Mouse (Mus musculus) forebrain, embryonic 15.5 days (tissue): Measurements from ENCODE around the gene Cpeb4. TPM values are rescaled to one million over a fixed set of nuclear protein-coding genes. Genes with fewer than 3 reads are reported as not detected.

ENCODE experiments used
- ATAC-seq: fragments of 200-750 bp; cut with Nextera tagmentation; replicated peaks from 2 replicates; pipeline ENCODE4 v1.8.0; 2017; ENCODE audit warnings: mild to moderate bottlenecking, moderate TSS enrichment, moderate library complexity
- H3K27ac ChIP-seq: fragments of 300-500 bp; sonication (generic); replicated peaks from 2 replicates; pipeline ENCODE4 v1.5.1; 2015; ENCODE audit warnings: mild to moderate bottlenecking, inconsistent platforms
- H3K27me3 ChIP-seq: fragments of 300-500 bp; sonication (generic); 2 replicates; pipeline ENCODE4 v1.6.1; 2015; ENCODE audit warnings: inconsistent platforms
- H3K36me3 ChIP-seq: fragments of 300-500 bp; sonication (generic); 2 replicates; pipeline ENCODE4 v1.6.1; 2015; ENCODE audit warnings: mild to moderate bottlenecking, inconsistent platforms
- H3K4me1 ChIP-seq: fragments of 300-500 bp; sonication (generic); 2 replicates; pipeline ENCODE4 v1.6.1; 2015; ENCODE audit warnings: inconsistent platforms
- H3K4me2 ChIP-seq: fragments of 300-500 bp; sonication (generic); replicated peaks from 2 replicates; pipeline ENCODE4 v1.6.1; 2015; ENCODE audit warnings: mild to moderate bottlenecking, inconsistent platforms
- H3K4me3 ChIP-seq: fragments of 300-500 bp; sonication (generic); 2 replicates; pipeline ENCODE4 v1.5.1; 2015; ENCODE audit warnings: mild to moderate bottlenecking, inconsistent platforms
- H3K9ac ChIP-seq: fragments of 300-500 bp; sonication (generic); replicated peaks from 2 replicates; pipeline ENCODE4 v1.6.1; 2015; ENCODE audit warnings: mild to moderate bottlenecking, inconsistent platforms
- H3K9me3 ChIP-seq: fragments of 300-500 bp; sonication (generic); 2 replicates; pipeline ENCODE4 v1.6.1; 2016; ENCODE audit warnings: inconsistent platforms
- WGBS: fragments of 180-500 bp; shearing (Covaris S2); methylation state at CpG from one replicate; pipeline ENCODE4 v1.1.7; 2015; ENCODE audit warnings: mixed read lengths; 5-methylcytosine and 5-hydroxymethylcytosine counted together
- polyA plus RNA-seq: library from polyadenylated mRNA; unstranded; fragments of >200 nt; fragmentation: Nextera tagmentation; extraction: Ambion mirVana; gene quantifications from 2 replicates; pipeline ENCODE4 v1.2.1, GENCODE M21; 2015

Gene Cpeb4
- polyA plus RNA-seq, 1 experiment from 2014 or later = 16.4 TPM

DNA sequence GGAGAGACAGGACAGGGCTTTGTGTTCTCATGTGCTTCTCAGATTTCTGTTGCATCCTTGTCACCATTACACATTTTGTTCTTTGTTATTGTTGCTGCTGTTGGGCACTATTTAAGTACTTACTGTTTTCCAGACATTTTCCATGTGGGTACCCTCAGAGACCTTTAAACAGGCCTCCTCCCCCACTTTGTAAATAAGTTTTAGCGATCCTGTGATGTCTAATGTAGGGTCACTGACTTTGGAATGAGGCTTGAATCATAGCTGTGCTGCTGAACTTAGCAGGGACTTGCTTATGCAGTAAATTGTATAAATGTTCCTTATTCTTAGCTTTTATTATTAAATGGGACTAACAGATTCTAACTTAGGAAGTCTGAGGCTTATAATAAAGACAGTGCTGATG, 13.8 kb downstream of the Cpeb4 start:
- no peaks in the 10 kb centered on the region for H3K27me3 ChIP-seq
- H3K4me1 ChIP-seq = peaks cover 17% of the 10 kb centered on the region; the same call in 1 of the 2 replicates
- 81% methylated on average over 1 of the region's 1 CpGs for WGBS
- no peak overlapping the region for H3K4me3 ChIP-seq
- ATAC-seq = no peak
- no peak overlapping the region for H3K27ac ChIP-seq
- no peak overlapping the region for H3K9ac ChIP-seq
- no peaks in the 10 kb centered on the region for H3K36me3 ChIP-seq
- no peak overlapping the region for H3K4me2 ChIP-seq
- H3K9me3 ChIP-seq = no peaks in the 10 kb centered on the region

DNA sequence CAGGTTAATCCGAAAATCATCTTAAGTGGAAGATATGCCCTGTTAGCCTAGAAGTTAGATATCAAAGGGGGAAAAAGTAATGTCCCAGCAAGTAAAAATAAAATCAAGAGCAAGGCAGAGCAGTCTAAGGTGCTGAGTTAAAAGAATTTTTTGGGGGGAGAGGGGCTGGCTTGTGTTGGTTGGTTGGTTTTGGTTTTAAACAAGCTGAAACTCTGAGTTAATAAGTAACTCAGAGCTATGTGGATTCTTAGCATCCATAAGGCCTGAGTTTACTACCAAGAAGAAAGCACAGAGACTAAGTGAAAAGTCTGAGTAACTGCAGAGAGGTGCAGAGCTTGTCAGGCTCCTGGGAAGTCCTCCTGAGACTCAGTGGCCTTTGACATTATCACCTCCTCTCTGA, 16.2 kb downstream of the Cpeb4 start:
- Histone ChIP-seq H3K27ac (no peak overlapping the region), H3K36me3 (peaks cover 9% of the 10 kb centered on the region; the same call in 1 of the 2 replicates), H3K4me2 (no peak overlapping the region), H3K9me3 (no peaks in the 10 kb centered on the region), H3K4me3 (no peak overlapping the region), H3K4me1 (peaks cover 15% of the 10 kb centered on the region; the same call in 1 of the 2 replicates), H3K27me3 (no peaks in the 10 kb centered on the region), H3K9ac (no peak overlapping the region)
- ATAC-seq = no peak
- 91% methylated on average over 1 of the region's 1 CpGs for WGBS

DNA sequence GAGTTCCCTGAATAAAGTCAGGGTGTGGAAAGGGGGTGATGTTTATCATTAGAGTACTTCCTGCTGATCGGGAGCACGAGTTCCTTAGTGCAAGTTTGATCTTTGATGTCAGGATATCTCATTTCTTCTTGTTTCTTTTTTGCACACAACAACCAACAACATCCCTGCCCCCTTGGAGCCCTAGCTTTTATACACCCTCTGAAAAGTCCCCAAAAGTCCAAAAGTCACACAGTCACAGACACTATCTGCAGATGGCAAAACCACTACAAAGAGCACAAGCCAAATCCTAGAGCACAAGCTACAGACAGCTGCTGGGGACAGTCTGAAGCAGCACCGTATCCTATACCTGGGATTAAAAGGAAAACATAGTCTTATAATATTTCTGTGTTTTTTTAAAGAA, 20.1 kb downstream of the Cpeb4 start:
- Histone ChIP-seq H3K4me2 (no peak overlapping the region), H3K4me3 (no peak overlapping the region), H3K27ac (no peak overlapping the region), H3K9ac (no peak overlapping the region), H3K36me3 (peaks cover 9% of the 10 kb centered on the region; the same call in 1 of the 2 replicates), H3K4me1 (no peaks in the 10 kb centered on the region), H3K9me3 (no peaks in the 10 kb centered on the region), H3K27me3 (no peaks in the 10 kb centered on the region)
- no peak for ATAC-seq
- WGBS = 72% methylated on average over 3 of the region's 3 CpGs

DNA sequence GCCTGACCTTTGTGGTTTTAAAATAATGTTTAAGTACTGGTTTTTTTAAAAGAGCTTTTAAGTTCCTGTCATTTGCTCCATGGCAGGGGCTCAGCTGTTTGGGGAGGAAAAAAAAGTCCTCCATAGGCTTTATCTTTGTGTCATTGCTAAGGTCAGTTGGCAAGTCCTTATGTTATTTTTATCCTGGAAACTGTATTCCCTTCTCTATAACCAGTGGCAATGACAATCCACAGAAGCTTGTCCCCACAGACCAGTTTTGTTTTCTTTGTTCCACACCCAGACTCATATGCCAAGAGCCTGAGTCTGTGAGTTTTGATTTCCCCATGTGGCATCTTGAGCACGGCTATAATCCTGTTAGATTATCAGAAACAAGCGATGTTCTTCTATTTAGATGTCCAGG, 21.6 kb downstream of the Cpeb4 start:
- WGBS = 84% methylated on average over 2 of the region's 2 CpGs
- Histone ChIP-seq H3K27ac (no peak overlapping the region), H3K27me3 (no peaks in the 10 kb centered on the region), H3K36me3 (peaks cover 9% of the 10 kb centered on the region; the same call in 1 of the 2 replicates), H3K4me1 (no peaks in the 10 kb centered on the region), H3K9me3 (no peaks in the 10 kb centered on the region), H3K4me2 (no peak overlapping the region), H3K4me3 (no peak overlapping the region), H3K9ac (no peak overlapping the region)
- no peak for ATAC-seq

DNA sequence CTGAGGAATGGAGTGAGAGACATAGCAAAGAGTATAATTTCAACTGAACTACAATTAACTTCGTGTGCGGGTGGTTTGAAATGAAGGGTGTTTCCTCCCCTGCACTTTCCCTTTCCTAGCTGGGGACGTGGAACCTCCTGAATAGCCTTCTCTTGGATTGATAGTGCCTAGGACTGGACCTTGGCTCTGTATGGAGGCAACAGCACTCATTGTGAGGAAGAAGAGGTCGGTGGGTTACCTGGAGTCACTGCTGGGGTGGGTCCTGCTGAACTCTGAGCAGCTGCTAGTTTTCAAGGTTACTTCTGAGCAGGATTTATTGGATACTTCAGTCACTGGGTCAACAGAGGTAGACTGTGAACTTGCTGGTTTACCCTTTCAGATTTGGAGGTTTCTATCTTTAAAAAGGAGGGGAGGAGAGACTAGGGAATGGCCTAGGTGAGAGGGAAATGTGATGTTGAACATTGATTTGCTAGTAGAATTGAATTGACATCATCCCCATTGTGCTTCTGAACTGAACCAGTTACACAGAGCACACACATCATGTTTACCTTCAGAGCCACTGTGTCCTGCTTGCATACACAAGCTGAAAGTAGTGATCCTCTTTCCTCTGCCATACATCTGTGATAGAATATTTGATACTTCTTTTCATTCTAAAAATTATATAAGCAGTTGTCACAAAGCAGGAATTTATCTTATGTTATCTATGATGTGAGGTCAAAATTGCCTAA, 24.2 kb downstream of the Cpeb4 start:
- Histone ChIP-seq H3K27me3 (no peaks in the 10 kb centered on the region), H3K9ac (no peak overlapping the region), H3K27ac (no peak overlapping the region), H3K4me3 (no peak overlapping the region), H3K4me1 (0 out of 2 replicates have a peak, but pooled peaks cover 4% of the 10 kb centered on the region), H3K36me3 (peaks cover 5% of the 10 kb centered on the region; the same call in 1 of the 2 replicates), H3K9me3 (no peaks in the 10 kb centered on the region), H3K4me2 (no peak overlapping the region)
- 75% methylated on average over 4 of the region's 4 CpGs for WGBS
- no peak for ATAC-seq

DNA sequence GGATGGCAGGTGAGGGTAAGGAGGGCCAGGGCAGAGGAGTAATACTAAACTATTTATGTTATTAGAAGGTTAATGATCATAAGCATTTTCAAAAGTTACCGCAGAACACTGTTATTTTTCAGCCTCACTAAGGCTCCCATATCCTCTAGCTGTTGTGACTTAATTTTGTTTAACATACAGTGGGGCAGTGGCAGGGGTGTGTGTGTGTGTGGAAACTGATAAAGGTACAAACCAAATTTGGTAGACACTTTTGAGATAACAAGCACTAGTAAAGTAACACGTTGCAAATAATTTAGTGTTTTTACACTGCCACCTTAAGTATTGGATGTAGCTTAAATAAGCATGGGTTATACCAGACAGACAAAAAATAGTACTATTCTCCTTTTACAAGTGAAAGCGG, 24.9 kb downstream of the Cpeb4 start:
- H3K27ac ChIP-seq = no peak overlapping the region
- H3K9me3 ChIP-seq = no peaks in the 10 kb centered on the region
- H3K4me2 ChIP-seq = no peak overlapping the region
- H3K9ac ChIP-seq = no peak overlapping the region
- H3K4me1 ChIP-seq = 0 out of 2 replicates have a peak, but pooled peaks cover 4% of the 10 kb centered on the region
- no peak overlapping the region for H3K4me3 ChIP-seq
- 91% methylated on average over 3 of the region's 3 CpGs for WGBS
- 0 out of 2 replicates have a peak, but pooled peaks cover 4% of the 10 kb centered on the region for H3K36me3 ChIP-seq
- ATAC-seq = no peak
- no peaks in the 10 kb centered on the region for H3K27me3 ChIP-seq

DNA sequence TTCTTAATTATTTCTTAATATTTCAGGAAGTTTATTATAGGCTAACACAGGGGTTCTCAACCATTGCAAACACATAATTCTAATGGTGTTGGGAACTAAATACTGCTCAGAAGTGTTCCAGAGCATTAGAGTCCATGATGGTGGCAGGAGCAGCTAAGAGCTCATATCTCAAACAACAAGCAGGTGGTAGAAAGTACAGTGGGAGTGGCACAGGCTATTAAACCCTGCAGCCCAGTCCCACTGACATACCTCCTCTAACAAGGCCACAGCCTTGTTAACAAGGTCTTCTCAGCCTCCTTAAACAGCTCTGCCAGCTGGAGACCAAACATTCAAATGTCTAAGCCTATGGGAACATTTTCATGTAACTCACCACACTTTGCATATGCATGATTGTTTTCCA, 27.2 kb downstream of the Cpeb4 start:
- no peak overlapping the region for H3K4me3 ChIP-seq
- no peaks in the 10 kb centered on the region for H3K36me3 ChIP-seq
- no peaks in the 10 kb centered on the region for H3K9me3 ChIP-seq
- H3K9ac ChIP-seq = no peak overlapping the region
- H3K4me1 ChIP-seq = 0 out of 2 replicates have a peak, but pooled peaks cover 4% of the 10 kb centered on the region
- no peak overlapping the region for H3K4me2 ChIP-seq
- no peak for ATAC-seq
- no peak overlapping the region for H3K27ac ChIP-seq
- no peaks in the 10 kb centered on the region for H3K27me3 ChIP-seq

DNA sequence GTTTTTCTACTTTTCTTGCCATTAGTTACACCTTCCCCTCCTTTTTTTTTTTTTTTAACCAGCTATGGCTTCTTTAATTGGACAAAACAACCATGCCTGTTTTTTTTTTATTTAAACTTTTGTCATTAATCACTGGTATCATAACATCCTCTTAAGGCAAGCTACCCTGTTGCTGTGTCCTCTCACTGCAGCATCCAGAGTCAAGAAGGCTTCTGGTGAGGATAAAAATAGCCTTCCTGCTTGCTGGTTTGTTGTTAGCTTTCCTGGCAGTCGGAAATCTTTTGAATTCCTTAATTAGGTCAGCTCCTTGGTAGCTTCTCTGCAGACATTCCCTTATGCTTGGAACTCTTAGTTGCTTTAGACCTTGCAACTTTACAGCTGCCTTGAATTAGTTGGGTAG, 28.7 kb downstream of the Cpeb4 start:
- Histone ChIP-seq H3K4me2 (no peak overlapping the region), H3K36me3 (no peaks in the 10 kb centered on the region), H3K9ac (no peak overlapping the region), H3K4me1 (0 out of 2 replicates have a peak, but pooled peaks cover 4% of the 10 kb centered on the region), H3K27ac (no peak overlapping the region), H3K9me3 (no peaks in the 10 kb centered on the region), H3K27me3 (no peaks in the 10 kb centered on the region), H3K4me3 (no peak overlapping the region)
- ATAC-seq = no peak
- 8% methylated on average over 1 of the region's 1 CpGs for WGBS

DNA sequence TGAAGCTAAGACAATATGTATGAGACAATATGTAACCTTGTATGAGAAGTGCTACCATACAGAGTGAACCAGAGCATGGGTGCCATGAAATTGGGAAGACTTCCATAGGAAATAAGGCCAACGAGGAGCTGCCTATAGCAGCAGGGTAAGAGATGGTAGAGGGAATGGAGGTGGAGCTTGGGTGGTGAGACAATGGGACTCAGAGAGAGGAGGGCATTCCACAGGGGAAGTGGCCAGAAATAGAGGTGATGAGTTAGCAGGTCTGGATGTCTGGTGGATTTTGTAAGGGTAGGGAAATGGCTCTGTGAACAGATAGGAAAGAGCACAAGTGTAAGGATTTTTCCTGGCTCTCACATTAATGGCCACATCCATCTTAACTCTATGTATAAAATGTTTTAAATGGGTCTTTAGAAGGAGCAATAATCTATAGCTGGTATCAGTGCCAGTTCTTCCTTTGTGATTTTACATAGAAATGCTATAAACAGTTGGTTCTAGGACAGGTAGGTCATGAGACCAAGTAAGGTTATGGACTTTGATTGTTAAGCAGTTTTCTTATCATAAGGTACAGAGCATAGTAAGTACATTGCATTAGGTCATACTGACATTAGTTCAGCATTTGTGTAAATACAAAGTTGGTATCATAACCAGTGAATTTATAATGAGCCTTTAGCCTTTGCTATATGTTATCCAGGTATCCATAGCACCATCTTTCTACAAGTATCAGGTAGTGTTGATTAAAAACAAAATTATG, 30.4 kb downstream of the Cpeb4 start:
- H3K9ac ChIP-seq = no peak overlapping the region
- ATAC-seq = no peak
- 77% methylated on average over 1 of the region's 1 CpGs for WGBS

DNA sequence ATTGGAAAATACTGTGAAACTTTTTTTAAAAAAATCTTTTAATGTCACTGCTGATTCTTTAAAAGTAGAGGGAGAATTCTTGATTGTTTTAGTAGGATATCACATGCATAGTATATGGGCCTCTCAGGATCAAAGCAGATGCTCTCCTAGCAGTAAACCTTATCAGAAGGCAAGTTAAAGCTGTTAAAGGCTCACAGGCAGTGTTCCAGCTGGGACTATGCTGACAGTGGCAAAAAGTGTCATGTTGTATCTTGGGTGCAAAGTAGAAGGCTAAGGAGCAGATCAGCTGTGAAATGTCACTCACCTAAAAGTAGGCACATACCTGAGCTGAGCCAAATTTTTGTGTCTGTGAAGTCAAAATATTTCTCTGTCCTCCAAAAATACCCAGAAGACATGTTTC, 34.5 kb downstream of the Cpeb4 start:
- Histone ChIP-seq H3K9me3 (no peaks in the 10 kb centered on the region), H3K4me3 (no peak overlapping the region), H3K36me3 (no peaks in the 10 kb centered on the region), H3K4me2 (no peak overlapping the region), H3K9ac (no peak overlapping the region), H3K27me3 (no peaks in the 10 kb centered on the region), H3K27ac (no peak overlapping the region), H3K4me1 (peaks cover 9% of the 10 kb centered on the region; the same call in 1 of the 2 replicates)
- no peak for ATAC-seq

More for the DNA sequence above, 30.4 kb downstream of the Cpeb4 start:
- Histone ChIP-seq H3K4me2 (no peak overlapping the region), H3K4me3 (no peak overlapping the region), H3K4me1 (peaks cover 9% of the 10 kb centered on the region; the same call in 1 of the 2 replicates), H3K27me3 (no peaks in the 10 kb centered on the region), H3K27ac (no peak overlapping the region), H3K36me3 (no peaks in the 10 kb centered on the region), H3K9me3 (no peaks in the 10 kb centered on the region)

DNA sequence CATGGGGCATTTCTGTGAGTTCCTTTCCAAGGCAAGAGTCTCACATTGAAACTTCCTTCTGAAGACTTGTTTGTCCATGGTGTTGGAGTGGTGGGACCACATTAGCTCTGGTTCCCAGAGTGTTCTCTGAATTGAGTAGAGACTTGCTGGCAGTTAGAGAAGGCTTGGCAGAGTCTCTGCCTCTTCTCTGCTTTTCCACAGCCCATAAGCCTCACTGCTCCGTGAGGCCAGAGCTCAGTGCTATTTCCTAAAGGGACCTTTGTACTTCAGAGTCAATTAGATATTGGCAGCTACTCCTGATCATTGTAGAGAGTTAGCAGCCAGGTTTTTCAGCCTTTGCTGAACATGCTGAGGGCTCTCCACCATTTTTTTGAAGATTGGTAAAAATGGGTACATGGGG, 35.6 kb downstream of the Cpeb4 start:
- H3K9ac ChIP-seq = no peak overlapping the region
- no peak for ATAC-seq
- peaks cover 9% of the 10 kb centered on the region; the same call in 1 of the 2 replicates for H3K4me1 ChIP-seq
- no peaks in the 10 kb centered on the region for H3K9me3 ChIP-seq
- no peak overlapping the region for H3K4me3 ChIP-seq
- H3K36me3 ChIP-seq = no peaks in the 10 kb centered on the region
- H3K4me2 ChIP-seq = no peak overlapping the region
- no peak overlapping the region for H3K27ac ChIP-seq
- no peaks in the 10 kb centered on the region for H3K27me3 ChIP-seq
- 30% methylated on average over 1 of the region's 1 CpGs for WGBS

DNA sequence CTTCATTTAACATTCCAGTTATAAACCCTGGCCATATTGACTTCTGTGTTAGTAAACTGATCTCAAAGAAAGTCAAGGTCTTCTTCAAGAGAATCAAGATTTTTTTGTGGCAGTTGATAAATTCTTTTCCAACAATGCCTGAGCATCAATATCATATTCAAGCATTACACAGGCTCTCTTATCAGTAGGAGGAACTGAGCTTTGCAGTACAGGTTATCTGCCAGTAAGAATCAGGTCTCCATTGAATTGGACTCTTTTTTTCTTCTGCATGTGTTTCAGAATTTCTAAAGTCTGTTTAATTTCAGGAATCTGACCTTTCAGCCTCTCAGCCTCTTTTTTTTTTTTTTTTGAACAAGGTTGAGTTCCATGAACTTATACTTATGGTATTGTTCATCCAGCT, 40.9 kb downstream of the Cpeb4 start:
- H3K9ac ChIP-seq = no peak overlapping the region
- H3K4me1 ChIP-seq = no peaks in the 10 kb centered on the region
- H3K27me3 ChIP-seq = no peaks in the 10 kb centered on the region
- ATAC-seq = no peak
- no peak overlapping the region for H3K27ac ChIP-seq
- no peaks in the 10 kb centered on the region for H3K9me3 ChIP-seq
- H3K4me3 ChIP-seq = no peak overlapping the region
- H3K36me3 ChIP-seq = no peaks in the 10 kb centered on the region
- H3K4me2 ChIP-seq = no peak overlapping the region
